Mouse (Mus musculus) ES-E14 (cell line): Measurements from ENCODE around the gene Zcchc24.

Experiments
- CHD2 ChIP-seq: IDR thresholded peaks from 2 replicates; pipeline ENCODE4 v1.6.1; 2014; ENCODE audit warnings: mild to moderate bottlenecking, low read depth, low read length, inconsistent platforms
- HCFC1 ChIP-seq: IDR thresholded peaks from 2 replicates; pipeline ENCODE4 v1.6.1; 2012; ENCODE audit warnings: low read length, inconsistent platforms, borderline replicate concordance; ENCODE audit not compliant: insufficient read depth
- MAFK ChIP-seq: IDR thresholded peaks from 2 replicates; pipeline ENCODE4 v1.6.1; 2014; ENCODE audit warnings: mild to moderate bottlenecking, low read depth, low read length, inconsistent platforms; ENCODE audit not compliant: insufficient read depth
- ZC3H11A ChIP-seq: IDR thresholded peaks from 2 replicates; pipeline ENCODE4 v1.6.1; 2012; ENCODE audit warnings: low read depth, mild to moderate bottlenecking, inconsistent platforms, low read length, borderline replicate concordance
- ZNF384 ChIP-seq: IDR thresholded peaks from 2 replicates; pipeline ENCODE4 v1.6.1; 2012; ENCODE audit warnings: low read depth, low read length, inconsistent platforms

DNA sequence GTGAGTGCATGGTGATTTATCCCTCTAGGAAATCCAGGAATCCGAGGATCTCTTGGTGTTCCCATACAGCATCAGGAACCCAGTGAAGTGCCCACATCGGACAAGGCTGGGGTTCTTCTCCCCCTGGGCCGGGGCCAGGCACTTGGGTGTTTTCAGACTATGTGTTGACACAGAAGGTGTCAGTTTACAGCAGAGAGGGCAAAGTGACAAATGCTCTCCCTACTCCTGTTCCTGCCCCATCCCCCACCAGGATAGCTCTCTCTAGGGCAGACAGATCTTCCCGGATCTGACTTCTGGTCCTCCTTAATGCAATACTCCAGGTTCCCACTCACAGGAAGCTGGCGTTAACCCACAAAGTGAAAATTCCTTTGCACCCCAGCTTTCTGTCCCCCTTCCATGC lies 5.3 kb upstream of the Zcchc24 start:
- TF ChIP-seq MAFK = no peak
- no peak for TF ChIP-seq HCFC1
- TF ChIP-seq ZC3H11A = no peak
- TF ChIP-seq ZNF384 = no peak
- TF ChIP-seq CHD2 = no peak
